Mouse (Mus musculus) urinary bladder, postnatal 4 days (tissue): ENCODE data around the gene Mical3.
A peak's percentile ranks its signal among the peaks of the same experiment; 100 is the strongest.

Source experiments
- DNase-seq, 2 experiments: peaks; one replicate each; pipeline ENCODE4 v3.0.0; 2021 to 2022; ENCODE audit warnings: low spot score in 2 of 2

Gene Mical3

DNA sequence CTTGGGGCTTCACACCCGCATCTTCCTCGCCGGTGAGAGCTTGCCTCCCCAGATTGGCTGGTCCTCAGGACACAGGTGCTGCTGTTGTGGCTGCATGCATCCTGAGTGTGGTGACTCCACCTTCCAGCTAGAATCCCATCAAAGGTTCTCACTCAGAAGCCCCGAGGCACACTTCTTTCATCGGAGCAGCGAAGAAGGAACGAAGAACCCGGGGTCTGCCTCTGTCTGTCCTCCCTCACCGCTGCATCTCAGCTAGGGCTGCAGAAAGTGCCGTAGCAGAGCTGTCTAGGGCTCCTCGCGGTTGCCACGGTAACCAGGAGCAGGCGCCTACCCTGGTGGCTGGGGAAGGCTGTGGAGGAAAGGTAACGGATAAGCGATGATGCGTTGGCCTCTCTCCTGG, at the start of gene Mical3:
Gene Mical3, minus strand, starts transcription at position 227 of the 400 bp plus-strand sequence.
- no peak for DNase-seq

DNA sequence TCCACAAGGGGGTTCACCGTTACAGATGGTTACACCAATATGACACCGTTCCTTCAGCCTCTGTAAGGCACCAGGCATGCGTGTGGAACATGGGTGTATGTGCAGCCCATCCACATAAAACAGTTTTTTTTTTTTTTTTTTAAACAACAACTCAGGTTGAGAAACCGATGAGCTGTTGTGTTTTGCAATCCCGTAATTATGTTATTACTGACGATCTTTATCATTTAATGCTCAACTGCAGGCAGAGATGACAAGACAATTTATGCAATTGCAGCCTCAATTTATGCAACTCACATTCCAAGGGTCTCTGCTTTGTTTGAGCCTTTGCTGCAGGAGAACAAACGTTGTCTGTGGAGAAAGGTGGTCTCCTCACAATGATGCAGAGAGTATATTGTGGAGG, 49.0 kb upstream of the Mical3 start:
- DNase-seq: no peak

DNA sequence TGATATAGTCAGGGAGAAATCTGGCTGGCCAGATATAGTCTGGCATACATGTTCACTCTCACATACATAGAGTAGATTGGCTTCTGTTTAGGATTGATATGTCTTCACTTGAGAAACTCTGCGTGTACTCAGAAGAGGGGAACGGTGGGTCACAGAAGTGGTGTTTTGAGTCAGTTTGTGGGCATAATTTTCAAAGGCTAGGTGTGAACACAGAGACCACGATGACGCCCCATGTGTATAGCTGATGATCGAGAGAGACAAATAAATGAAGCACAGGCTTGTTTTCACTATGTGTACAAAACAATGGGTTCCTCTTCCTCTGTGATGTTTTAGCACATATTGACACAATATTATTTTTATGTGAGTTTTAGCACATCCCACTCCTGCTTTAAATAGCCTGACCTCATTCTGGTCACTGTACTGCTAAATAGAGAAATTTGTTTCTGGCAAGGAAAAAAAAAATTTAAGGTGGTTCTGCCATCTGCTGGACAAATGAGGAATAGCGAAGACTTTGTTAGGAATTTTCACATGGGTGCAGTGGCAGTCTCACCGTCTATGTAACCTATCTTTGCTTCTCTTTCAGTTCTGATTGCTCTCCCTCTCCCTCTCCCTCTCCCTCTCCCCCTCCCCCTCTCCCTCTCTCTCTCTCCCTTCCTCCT, 48.0 kb upstream of the Mical3 start:
- no peak for DNase-seq

DNA sequence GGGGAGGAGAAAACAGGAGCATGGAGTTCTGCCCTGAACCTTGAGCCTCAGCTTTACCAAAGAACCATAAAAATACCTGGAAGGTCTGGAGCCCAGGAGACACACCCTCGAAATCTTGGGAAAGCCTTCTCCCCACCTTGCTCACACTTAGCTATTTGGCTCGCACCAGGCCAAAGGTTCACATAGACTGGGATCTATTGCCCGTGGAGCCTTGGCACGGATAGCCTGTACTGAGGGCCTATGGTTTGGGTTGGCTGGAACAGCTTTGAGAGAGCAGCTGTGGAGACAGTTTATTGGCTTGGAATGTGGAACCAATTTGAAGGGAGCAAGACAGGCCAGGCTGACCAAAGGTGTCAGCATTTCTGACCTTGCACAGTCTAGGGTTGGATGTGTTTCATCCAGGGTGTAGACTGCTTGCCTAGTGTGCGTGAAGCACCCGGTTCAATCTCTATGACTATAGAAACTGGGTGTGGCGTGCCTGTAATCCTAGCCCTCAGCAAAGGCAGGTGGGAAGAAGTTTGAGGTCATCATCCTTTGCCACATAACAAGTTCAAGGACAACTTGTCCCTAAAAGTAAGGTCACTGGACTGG, 46.4 kb upstream of the Mical3 start:
- DNase-seq: no peak

DNA sequence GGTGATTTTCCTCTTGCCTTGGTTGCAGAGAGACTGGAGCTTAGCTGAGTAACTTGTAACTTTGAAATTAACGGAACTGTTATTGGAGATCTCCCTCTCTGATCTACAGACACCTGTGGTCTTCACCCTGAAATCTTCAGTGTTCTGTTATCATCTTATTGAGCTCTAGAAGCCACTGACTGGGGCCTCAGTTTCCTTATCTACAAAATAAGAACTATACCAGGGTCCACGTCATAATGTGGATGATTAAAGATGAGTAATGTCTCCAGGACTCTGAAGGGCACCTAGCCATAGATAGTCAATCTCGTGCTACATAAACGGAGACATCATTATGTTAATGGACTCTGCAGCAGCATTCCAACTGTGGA, 45.9 kb upstream of the Mical3 start:
- no peak for DNase-seq

DNA sequence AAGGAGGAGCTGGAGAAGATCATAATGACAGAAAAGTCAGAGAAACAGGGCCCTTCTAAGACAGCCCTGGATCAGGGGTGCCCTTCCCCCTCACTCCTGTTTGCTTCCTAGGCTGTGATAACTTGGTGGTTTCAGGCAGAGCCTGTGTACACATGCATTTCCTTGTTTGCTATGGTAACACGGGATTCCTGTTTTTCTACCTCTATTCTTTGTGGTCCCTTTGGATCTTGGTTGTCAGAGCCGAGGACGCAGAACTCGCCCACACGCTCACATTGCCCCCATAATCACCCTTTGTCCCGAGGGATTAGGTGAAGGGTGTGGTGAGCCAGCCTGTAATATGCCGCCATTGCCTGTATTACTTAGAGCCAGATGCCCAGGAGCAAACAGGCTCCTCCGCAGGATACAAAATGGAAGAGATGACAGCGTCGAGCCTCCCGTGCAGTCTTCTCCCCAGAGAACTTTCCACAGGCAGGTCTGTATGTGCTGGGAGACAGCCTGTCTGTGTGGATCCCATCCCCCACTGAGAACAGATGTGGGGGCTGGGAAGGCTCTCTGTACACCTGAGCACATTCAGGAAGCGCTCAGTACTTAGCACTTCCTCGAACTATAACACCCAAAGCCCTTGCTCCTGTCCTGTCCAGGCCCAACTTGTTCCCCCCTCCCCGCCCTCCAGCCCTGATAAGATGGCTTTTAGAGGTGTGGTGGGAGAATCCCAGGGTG, 45.4 kb upstream of the Mical3 start:
- no peak for DNase-seq

DNA sequence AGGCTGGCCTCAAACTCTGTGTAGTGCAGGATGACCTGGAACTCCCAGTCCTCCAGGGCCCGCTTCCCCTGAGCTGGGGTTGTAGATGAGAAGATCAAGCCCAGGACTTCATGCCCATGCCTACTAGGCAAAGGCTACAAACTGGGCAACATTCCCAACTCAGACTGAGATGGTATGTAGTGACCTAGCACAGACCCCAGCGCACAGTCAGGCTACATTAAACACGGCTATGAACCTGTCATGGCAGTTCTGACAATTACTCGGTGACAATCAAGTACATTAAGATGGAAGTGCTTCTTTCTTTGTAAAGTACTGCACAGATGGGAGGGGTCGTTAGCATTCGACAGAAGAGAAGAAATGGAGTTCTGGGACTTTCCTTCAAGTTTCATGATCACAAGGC, 44.0 kb upstream of the Mical3 start:
- DNase-seq: no peak

DNA sequence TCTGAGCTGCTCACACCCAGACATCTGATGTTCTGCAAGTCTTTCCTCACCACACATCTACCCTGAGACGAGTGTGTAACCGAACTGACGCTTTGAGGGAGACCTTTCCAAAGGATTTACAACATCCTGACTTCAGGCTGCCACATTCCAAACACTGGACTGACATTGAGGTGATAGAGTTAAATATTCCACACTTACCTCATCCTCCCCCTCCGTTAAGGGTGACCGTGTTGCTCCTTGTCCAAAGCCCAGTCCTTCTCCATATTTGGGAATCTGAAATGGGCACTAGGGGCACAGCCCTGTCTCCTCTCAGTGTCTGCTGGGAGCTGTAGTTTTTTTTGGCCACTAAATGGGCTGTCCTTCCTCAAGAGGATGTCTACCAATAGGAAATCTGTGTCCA, 42.7 kb upstream of the Mical3 start:
- DNase-seq: no peak

DNA sequence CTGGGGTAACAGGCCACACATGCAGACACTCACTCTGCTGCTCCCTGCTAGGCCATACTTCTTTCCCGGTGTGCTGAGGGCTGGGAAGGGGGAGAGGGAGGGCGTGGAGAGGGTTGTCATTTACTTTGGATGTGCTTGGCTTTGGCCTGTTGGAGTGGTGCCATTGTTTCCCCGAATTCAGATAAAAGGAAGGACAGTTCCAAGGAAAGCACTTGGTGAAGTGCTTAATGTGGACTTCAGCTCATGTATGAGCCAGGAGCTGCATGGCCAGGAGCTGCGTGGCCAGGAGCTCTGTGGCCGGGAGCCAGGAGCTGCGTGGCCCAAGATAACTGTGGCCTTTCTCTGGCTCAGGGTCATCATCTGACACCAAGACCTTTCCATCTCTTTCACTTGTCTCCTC, 40.3 kb upstream of the Mical3 start:
- DNase-seq: peak in 1 of 2 experiments; percentile 58

DNA sequence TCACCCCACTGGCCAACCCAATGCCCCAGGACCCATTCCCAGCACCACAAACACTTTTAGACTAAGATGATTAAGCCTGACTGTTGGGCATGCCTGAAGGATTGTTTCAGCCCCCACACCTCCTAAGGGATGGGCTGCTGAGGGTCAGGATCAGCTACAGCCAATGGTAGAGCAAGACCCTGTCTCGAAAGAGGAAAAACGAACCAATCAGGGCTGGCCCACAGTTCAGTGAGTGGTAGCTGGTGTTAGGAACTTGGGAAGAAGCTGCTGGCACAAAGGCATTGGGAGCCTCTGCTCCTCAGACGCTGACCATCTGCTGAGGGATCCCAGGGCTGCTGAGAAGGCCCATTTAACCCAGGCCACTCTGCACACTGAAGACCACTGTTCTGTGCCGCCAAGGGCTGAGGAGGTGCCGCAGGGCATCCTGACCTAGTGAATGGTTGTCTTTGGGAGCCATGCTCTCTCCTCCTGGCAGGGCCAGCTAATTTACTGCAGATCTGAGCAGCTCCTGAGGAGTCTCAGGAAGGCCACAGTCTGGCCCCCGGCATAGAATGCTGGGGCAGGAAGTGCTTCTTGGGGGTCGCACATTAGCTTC, 36.7 kb upstream of the Mical3 start:
- no peak for DNase-seq

DNA sequence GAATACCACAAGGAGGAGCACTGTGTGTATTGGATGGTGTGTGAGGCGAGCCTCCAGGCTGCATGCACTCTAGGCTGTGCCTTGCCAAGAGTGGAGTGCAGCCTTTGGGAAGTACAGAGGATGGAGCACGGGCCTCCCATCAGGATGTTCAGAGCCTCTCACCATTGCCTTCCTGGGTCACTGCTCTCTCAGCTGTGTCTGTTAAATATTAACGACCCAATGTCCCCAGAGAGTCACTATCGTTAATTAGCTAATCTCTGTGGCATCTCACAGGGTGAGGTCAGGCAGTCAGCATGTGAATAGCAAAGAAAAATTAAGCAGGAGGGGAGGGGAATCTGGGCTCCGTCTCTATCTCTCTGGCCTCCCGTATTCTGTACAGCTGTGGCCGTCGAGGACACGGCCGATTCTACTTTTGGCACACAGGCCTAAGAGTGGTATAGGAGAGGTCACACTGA, 35.3 kb upstream of the Mical3 start:
- no peak for DNase-seq

DNA sequence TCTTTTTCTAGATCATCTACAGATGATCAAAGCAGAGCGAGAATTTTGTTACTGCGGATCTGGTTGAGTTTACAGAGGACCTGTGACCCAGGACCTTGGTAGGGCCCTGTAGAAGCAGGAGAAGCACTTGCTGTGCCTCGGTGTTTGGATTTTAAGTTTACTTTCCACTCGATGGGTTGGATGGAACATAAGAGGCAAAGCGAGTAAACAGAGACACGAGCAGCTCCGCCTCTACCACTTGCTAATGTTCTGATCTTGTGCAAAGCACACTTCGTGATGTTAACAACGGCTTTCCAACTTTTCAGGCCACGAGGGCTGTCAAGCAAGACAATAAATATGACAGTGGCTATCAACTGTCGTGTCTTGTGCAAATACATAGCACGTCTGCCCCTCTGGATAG, 31.8 kb upstream of the Mical3 start:
- DNase-seq: no peak

DNA sequence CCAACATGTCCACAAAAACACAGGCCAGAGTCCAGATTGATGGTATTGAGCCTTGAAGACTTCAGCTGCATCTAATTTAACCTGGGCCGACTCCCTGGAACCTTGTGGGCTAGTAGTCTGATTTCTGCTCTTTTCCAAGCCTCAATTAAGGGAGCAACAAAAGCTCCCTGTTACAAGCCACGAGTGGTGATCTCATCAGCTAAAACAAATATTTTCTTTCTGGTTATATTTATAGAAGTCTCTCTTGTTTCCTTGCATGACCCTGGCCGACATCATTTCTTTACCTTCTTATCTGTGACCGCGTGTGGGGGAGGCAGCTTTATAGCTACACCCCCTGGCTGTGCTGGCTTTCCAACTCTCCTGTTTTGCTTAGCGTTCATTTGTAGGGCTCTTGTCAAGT, 29.3 kb upstream of the Mical3 start:
- no peak for DNase-seq

DNA sequence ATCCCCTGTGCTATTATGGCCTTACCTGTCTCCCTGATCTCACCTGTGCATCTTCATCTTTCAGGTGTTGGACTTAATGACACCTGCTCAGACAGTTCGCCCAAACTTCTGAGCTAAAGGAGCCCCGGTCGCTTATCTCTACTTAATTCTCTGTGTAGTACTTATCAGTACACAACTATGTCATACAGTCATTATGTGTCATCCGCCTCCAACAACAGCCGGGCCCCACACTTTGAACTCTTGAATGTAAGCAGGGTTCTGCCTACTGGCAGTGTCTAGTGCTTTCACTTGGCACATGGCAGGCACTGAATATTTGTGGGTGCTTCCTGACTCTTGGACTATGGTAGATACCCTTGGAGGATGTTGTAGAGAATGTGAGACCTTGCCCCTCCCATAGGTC, 28.8 kb upstream of the Mical3 start:
- DNase-seq: no peak

DNA sequence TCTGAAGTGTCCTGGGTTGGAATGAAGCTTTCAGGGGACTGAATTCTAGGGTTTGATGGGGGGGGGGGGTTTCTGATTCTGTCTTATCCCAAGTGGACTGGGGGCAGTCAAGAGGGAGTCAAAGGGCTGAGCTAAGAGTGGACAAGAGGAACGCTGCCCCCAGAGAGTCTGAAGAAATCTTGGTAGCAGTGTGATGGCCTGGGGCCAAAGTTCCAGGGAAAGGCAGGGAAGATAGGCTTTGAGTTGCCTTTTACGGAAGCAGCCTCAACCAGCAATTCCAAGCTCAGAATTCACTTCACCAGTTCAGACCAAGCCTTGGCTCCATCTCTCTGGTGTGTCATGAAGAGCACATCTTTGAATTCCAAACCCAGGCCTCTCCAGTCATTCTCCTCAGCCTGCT, 25.2 kb upstream of the Mical3 start:
- no peak for DNase-seq

DNA sequence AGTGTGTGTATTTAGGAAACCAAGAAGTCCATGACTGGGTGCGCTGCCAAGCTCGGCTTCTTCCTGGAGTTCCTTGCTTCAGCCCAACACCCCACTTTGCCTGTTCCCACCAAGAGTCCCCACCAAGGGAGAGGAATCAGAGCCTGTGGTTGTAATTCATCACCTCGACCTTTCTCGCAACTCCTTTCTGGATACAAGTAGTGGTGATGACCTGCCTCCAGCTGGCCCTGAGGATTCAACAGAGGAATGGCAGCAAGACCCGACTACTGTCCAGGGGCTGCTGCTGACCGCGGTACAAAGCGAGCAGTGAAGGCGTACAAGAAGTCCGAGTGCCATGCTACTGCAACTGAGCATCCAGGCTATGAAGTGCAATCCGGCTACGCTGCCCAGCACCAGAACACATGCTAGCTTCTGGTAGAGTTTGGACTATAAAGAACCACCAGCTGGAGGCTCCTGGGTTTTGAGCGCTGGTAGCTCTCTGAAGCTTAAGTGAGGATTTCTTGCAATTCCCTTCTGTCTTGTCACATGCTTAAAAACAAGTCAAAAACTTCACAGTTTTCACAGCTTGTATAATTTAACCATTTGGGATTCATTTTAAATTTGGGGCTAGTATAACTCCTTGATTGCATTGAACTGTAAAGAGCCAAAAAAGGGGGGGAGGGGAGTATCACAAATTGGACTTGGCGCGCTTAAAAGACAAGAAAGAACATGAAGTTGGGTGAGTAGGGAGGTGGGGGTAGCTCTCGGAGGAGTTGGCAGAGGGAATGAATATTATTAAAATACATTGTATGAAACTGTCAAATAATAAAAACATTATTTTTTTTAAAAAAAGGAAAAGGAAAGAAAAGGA, 23.9 kb upstream of the Mical3 start:
- DNase-seq: no peak

DNA sequence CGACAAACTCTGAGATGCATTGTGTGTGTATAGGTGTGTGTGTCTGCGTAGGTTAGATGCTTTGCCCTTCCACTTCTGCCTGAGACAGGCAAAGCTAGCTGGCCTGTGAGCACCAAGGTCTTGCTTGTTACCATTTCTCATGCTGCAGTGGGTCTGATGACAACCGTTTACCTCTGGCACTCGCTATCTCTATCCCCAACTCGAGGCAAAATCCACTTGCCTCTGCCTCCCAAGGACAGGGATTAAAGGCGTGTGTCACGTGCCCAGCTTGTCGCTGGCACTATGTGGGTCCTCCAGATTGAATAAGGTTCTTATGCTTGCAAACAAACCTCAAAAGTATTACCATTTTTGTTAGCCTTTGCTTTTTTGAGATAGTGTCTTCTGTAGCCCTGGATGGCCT, 22.4 kb upstream of the Mical3 start:
- no peak for DNase-seq

DNA sequence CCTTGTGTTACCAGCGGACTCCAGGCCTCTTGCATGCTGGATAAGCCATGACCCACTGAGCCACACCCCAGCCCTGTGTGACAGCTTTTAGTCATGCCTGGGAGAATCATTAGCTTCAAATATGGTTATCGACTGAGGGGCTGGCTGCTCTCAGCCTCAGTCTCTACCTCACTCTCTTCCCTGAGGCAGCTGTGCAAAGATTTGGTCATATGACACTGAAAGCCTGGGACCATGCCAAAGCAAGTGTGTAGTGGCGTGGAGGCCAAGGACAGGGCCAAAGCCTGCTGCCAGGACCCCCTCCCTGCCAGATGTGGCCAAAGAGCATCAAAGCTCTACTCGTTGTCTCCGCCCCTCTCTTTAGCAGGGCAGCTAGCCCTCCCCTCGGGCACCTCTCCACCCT, 20.9 kb upstream of the Mical3 start:
- DNase-seq: peak in 1 of 2 experiments; percentile 68

DNA sequence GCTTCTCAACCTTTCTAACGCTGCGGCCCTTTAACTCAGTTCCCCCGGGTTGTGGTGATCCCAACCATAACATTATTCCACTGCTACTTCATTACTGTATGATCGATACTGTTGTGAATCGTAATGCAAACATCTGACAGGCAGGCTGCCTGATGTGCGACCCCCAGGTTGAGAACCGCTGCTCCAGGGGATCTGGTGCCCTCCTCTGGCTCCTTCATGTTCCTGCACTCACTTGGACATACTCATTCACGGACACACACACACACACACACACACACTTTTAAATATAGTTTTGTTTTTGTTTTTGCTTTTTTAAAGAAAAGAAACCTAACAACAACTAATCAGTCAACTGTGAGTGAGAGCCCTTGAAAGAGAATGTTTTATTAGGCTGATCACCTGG, 19.3 kb upstream of the Mical3 start:
- no peak for DNase-seq

DNA sequence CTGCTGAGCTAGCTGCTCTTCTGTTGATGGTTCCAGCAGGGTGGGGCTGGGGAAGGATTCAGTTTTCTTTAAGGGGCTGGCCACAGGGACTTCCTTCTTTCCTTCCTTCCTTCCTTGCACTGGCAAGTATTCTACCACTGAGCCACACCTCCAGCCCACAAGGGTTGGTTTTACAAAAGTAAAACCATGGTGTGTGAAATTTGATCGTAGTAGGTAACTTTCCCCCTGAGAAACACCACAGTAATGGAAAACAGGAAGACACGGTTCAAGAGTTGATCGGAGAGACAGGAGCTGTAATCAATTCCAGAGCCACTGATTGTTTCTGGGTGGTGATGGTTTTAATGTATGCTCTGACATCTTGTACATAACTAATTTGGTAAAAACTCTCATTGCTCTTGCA, 18.6 kb upstream of the Mical3 start:
- no peak for DNase-seq

DNA sequence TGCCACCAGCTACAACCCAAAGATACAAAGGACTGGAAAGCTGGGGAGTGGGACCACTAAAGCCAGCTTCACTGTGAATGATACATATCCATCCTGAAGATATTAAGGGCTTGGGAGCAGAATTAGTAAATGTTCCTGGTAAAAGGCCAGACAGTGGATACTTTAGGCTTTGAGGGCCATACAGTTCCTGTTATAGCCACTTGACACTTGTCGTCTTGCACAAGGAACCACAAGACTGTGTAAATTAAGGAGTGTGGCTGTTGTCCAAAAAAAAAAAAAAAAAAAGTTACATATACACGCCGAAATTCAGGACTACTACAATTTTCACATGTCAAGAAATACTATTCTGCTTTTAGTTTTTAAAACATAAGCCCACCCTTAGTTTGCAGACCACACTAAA, 17.6 kb upstream of the Mical3 start:
- no peak for DNase-seq

DNA sequence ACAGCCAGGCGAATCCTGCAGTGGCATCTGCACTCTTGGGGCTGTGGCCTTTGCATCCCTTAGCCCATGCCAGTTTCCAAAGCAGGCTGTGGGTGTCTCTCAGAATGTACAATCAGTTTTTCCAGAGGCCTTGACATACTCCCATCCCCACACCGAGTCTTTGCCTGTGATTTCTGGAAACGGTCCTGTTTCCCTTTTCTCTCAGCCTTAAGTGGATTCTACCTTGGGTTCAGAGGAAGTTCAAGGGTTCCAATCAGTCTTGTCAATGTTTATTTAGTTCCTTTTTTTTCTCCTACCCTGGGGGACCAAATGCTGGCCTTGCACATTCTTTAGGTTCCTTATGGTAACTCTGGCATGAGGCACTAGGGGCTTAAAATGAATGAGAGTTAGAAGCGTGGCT, 16.0 kb upstream of the Mical3 start:
- DNase-seq: no peak
